Mouse (Mus musculus) C2C12 (cell line): ENCODE measurements around the gene Nampt. TPM values are rescaled to one million over a fixed set of nuclear protein-coding genes. Genes with fewer than 3 reads are reported as not detected.

Experiments
- H3K27me3 ChIP-seq: one replicate; pipeline ENCODE4 v1.6.1; 2011; ENCODE audit not compliant: control insufficient read depth, insufficient read depth, insufficient read length
- H3K36me3 ChIP-seq: one replicate; pipeline ENCODE4 v1.6.1; 2011; ENCODE audit not compliant: control insufficient read depth, insufficient read depth
- H3K4me3 ChIP-seq: one replicate; pipeline ENCODE4 v1.5.1; 2011; ENCODE audit warnings: mild to moderate bottlenecking, control low read depth; ENCODE audit not compliant: poor library complexity, insufficient read depth, severe bottlenecking
- H3K79me2 ChIP-seq: one replicate; pipeline ENCODE4 v1.6.1; 2011; ENCODE audit not compliant: control insufficient read depth, insufficient read depth
- H3K79me3 ChIP-seq: one replicate; pipeline ENCODE4 v1.6.1; 2011; ENCODE audit warnings: low read depth, control low read depth
- H3ac ChIP-seq: one replicate; pipeline ENCODE3; 2011; ENCODE audit warnings: low read depth; ENCODE audit not compliant: control insufficient read depth, insufficient read length
- CEBPB ChIP-seq: IDR thresholded peaks from one replicate; pipeline ENCODE4 v1.6.1; 2011; ENCODE audit warnings: low read depth, mild to moderate bottlenecking, control low read depth, moderate library complexity
- CTCF ChIP-seq: IDR thresholded peaks from one replicate; pipeline ENCODE4 v1.5.1; 2011; ENCODE audit not compliant: control insufficient read depth, insufficient read depth, insufficient read length
- FOSL1 ChIP-seq: IDR thresholded peaks from one replicate; pipeline ENCODE4 v1.8.0; 2011; ENCODE audit warnings: mild to moderate bottlenecking, low read length; ENCODE audit not compliant: poor library complexity, insufficient read depth, severe bottlenecking
- MAX ChIP-seq: IDR thresholded peaks from one replicate; pipeline ENCODE4 v1.6.1; 2011; ENCODE audit warnings: mild to moderate bottlenecking, control low read depth
- MYOD1 ChIP-seq: IDR thresholded peaks from one replicate; pipeline ENCODE4 v1.6.1; 2011; ENCODE audit warnings: low read depth; ENCODE audit not compliant: control insufficient read depth, insufficient read length
- MYOG ChIP-seq: IDR thresholded peaks from one replicate; pipeline ENCODE4 v1.6.1; 2011; ENCODE audit not compliant: control insufficient read depth, insufficient read length; ENCODE audit errors: extremely low read depth
- USF1 ChIP-seq: IDR thresholded peaks from one replicate; pipeline ENCODE4 v1.6.1; 2011; ENCODE audit warnings: low read depth, mild to moderate bottlenecking, control low read depth, moderate library complexity
- polyA plus RNA-seq: library from polyadenylated mRNA; unstranded; fragments of >200 nt; fragmentation: generic; extraction: Trizol; gene quantifications from one replicate; pipeline ENCODE4 v1.2.1, GENCODE M21; 2012; ENCODE audit warnings: missing spikeins

The Nampt gene
- polyA plus RNA-seq, 1 experiment: 7.9 TPM

DNA sequence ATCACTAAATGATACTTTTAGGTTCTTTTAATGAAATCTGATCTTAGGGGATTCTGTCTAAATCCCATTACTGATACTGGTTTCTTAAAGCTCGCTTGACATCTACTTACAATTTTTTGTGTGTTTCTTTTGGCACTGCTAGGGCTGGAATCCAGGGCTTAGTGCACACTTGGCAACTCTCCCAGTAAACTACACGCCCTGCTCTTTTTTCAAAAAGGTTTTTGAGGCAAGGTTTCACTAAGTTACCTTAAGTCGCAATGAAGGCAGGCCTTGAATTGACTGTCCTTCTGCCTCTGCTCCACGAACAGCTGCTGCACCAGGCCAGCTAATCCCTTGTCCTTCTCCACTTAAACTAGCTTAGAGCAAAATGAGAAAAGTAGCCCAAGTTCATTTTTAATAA lies 15.9 kb downstream of the Nampt start:
- TF ChIP-seq CTCF: no peak
- TF ChIP-seq USF1: no peak
- TF ChIP-seq MYOD1: no peak
- no peak for TF ChIP-seq CEBPB
- no peak for TF ChIP-seq MYOG
- TF ChIP-seq MAX: no peak
- no peak for TF ChIP-seq FOSL1
- peaks cover 81% of the 10 kb centered on the region for H3K36me3 ChIP-seq
- H3K79me2 ChIP-seq: peaks cover 4% of the 10 kb centered on the region
- H3K27me3 ChIP-seq: no peaks in the 10 kb centered on the region
- H3K79me3 ChIP-seq: no peaks in the 10 kb centered on the region
- no peak overlapping the region for H3K4me3 ChIP-seq
- H3ac ChIP-seq: no peak overlapping the region

DNA sequence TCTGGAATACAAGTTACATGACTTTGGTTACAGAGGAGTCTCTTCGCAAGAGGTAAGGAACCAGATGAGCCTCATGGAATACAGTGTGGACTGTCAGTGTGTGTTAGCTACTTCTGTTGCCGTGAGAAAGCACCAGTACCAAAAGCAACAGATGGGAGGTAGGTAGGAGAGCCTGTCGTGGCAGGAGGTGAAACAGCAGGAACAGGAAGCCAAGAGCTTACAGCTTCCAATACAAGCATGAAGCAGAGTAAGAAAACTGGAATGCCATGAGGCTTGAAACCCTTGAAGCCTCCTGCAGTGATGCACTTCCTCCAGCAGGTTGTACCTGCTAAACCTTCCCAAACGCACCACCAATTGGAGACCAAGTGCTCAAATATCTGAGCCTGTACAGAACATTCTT lies 19.1 kb downstream of the Nampt start:
- Histone ChIP-seq H3K4me3 (no peak overlapping the region), H3K36me3 (peaks cover 85% of the 10 kb centered on the region), H3K79me3 (no peaks in the 10 kb centered on the region), H3K27me3 (no peaks in the 10 kb centered on the region), H3K79me2 (no peaks in the 10 kb centered on the region), H3ac (no peak overlapping the region)
- TF ChIP-seq CEBPB (no peak), MYOG (no peak), MAX (no peak), MYOD1 (no peak), CTCF (no peak), FOSL1 (no peak), USF1 (no peak)

GRCm38 (mm10) chr12:32838954-32839353 lies 19.6 kb downstream of the Nampt start:
- TF ChIP-seq USF1 (no peak), MYOG (no peak), CEBPB (no peak), FOSL1 (no peak), MAX (no peak), MYOD1 (no peak), CTCF (no peak)
- Histone ChIP-seq H3ac (no peak overlapping the region), H3K36me3 (peaks cover 85% of the 10 kb centered on the region), H3K27me3 (no peaks in the 10 kb centered on the region), H3K79me3 (no peaks in the 10 kb centered on the region), H3K4me3 (no peak overlapping the region), H3K79me2 (no peaks in the 10 kb centered on the region)

- no peaks in the 10 kb centered on the region for H3K79me3 ChIP-seq
- H3ac ChIP-seq: no peak overlapping the region
- no peak overlapping the region for H3K4me3 ChIP-seq
- TF ChIP-seq FOSL1 (no peak), MYOD1 (no peak), CEBPB (no peak), MAX (no peak), MYOG (no peak), USF1 (no peak), CTCF (no peak)
- no peaks in the 10 kb centered on the region for H3K27me3 ChIP-seq
- peaks cover 78% of the 10 kb centered on the region for H3K36me3 ChIP-seq
- H3K79me2 ChIP-seq: no peaks in the 10 kb centered on the region
Measured at GRCm38 (mm10) chr12:32841442-32841900, 22.1 kb downstream of the Nampt start.

DNA sequence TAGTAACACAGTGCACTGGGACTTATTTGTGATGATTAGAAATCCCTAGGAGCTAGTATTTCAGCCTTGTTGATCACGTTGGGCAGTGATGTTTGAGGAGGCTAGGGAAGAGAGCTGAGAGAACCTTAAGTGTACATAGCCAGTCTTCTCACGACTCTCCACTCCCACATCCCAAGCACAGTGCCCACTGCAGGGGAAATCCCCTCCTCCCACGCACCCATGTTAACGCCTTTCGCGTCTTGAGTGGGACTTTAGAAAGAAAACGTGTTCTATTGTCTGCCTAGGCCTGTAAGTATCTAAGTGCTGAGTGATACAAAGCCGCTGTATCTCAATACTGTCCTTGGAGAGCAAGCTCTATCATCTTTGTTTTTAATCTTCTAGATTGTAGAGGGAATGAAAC lies 27.0 kb downstream of the Nampt start:
- H3K4me3 ChIP-seq: no peak overlapping the region
- no peaks in the 10 kb centered on the region for H3K27me3 ChIP-seq
- H3ac ChIP-seq: no peak overlapping the region
- H3K79me3 ChIP-seq: no peaks in the 10 kb centered on the region
- H3K79me2 ChIP-seq: no peaks in the 10 kb centered on the region
- TF ChIP-seq MYOD1 (no peak), USF1 (no peak), MAX (no peak), MYOG (no peak), FOSL1 (no peak), CTCF (no peak), CEBPB (no peak)
- H3K36me3 ChIP-seq: peaks cover 73% of the 10 kb centered on the region

DNA sequence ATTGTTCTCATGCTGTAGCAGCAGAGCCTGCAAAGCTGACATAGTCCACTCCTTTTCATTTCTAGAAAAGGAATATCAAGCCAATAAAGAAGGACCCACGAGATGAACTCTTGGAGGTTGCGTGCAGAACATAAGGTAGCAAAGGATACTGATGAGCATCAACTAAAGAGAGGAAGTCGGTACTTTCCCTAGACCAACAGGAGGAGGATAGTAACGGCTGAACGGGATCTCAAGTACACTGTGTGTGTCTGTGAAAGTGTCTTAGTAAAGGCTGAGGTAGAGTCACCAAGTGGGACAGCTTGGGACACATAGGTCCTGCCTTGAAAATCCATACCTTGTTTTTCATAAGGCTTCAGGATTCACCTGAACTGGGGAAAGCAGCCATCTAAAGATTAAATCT lies 34.4 kb downstream of the Nampt start:
- Histone ChIP-seq H3ac (no peak overlapping the region), H3K4me3 (no peak overlapping the region), H3K79me3 (no peaks in the 10 kb centered on the region), H3K36me3 (peaks cover 38% of the 10 kb centered on the region), H3K27me3 (no peaks in the 10 kb centered on the region), H3K79me2 (no peaks in the 10 kb centered on the region)
- no peak for TF ChIP-seq FOSL1
- no peak for TF ChIP-seq USF1
- no peak for TF ChIP-seq CTCF
- TF ChIP-seq MYOD1: no peak
- no peak for TF ChIP-seq MYOG
- TF ChIP-seq MAX: no peak
- no peak for TF ChIP-seq CEBPB
